Mouse (Mus musculus) bone marrow macrophage, adult 2 months (primary cell): ENCODE data around the gene Rsbn1l. TPM values are rescaled to one million over a fixed set of nuclear protein-coding genes. Genes with fewer than 3 reads are reported as not detected.

Source experiments
- H3K27ac ChIP-seq: 2 replicates; pipeline ENCODE4 v1.5.1; 2012; ENCODE audit warnings: low read depth, low read length; ENCODE audit not compliant: insufficient read depth
- H3K4me1 ChIP-seq: 2 replicates; pipeline ENCODE4 v1.6.1; 2012; ENCODE audit warnings: low read length; ENCODE audit not compliant: control insufficient read depth, insufficient read depth
- H3K4me3 ChIP-seq: 2 replicates; pipeline ENCODE4 v1.5.1; 2012; ENCODE audit warnings: mild to moderate bottlenecking, low read length, moderate library complexity; ENCODE audit not compliant: insufficient read depth
- CTCF ChIP-seq: IDR thresholded peaks from 2 replicates; pipeline ENCODE4 v1.5.1; 2012; ENCODE audit warnings: low read depth, mild to moderate bottlenecking, low read length, moderate library complexity
- POLR2A ChIP-seq: IDR thresholded peaks from 2 replicates; pipeline ENCODE4 v1.6.1; 2012; ENCODE audit warnings: mild to moderate bottlenecking, low read depth, low read length, borderline replicate concordance
- polyA plus RNA-seq: library from polyadenylated mRNA; stranded (reverse); fragments of >200 nt; gene quantifications from 2 replicates; pipeline ENCODE4 v1.2.4, GENCODE M21; 2012; ENCODE audit not compliant: missing spikeins, insufficient read depth, insufficient read length

Gene Rsbn1l
- polyA plus RNA-seq, 1 experiment: 34.7 TPM

GRCm38 (mm10) chr5:20855066-20855465 lies 101.1 kb downstream of the Rsbn1l start:
- Histone ChIP-seq H3K4me1 (peaks cover 5% of the 10 kb centered on the region), H3K27ac (no peak overlapping the region), H3K4me3 (no peak overlapping the region)
- TF ChIP-seq CTCF (no peak), POLR2A (no peak)

DNA sequence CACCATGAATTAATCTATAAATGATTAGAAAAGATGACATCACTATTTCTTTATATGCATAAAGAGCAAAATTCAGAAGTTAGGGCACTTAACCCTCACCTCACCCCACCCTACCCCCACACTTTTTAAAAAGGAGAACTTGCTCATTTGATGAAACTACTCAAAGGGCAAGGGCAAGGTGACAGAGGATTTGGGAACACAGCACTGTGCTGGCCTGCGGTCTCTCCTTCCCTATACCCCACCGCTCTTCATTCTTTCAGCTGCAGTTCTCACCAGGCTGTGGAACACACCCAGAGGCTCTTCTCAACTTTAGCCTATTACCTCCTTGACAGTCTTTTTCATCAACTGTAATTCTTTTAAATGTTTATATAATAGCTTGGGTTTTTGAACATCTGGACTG lies 109.2 kb downstream of the Rsbn1l start:
- H3K4me1 ChIP-seq: peaks cover 7% of the 10 kb centered on the region
- no peak overlapping the region for H3K4me3 ChIP-seq
- H3K27ac ChIP-seq: no peak overlapping the region
- TF ChIP-seq CTCF (no peak), POLR2A (no peak)

DNA sequence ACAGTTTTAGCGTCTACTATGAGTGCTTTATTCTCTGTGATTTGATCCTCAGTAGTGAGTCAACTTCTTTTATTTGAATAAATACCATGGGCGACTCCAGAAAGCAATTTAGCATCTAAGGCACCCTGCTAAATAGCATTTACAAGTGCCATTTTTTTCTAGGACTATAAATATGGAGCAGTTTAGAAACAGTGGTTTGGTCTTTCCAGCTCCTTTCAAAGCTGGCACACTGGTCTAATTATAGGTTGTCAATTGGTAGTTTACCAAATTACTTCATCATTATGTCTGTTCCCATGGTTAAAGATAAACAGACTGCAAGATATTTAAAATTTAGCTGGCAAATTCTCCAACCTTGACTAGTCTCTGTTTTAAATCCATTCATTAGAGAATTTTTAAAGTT lies 112.4 kb downstream of the Rsbn1l start:
- H3K27ac ChIP-seq: no peak overlapping the region
- H3K4me3 ChIP-seq: no peak overlapping the region
- H3K4me1 ChIP-seq: peaks cover 6% of the 10 kb centered on the region; the same call in 1 of the 2 replicates
- no peak for TF ChIP-seq POLR2A
- TF ChIP-seq CTCF: no peak

- no peak overlapping the region for H3K4me3 ChIP-seq
- H3K4me1 ChIP-seq: peaks cover 6% of the 10 kb centered on the region; the same call in 1 of the 2 replicates
- TF ChIP-seq POLR2A (no peak), CTCF (no peak)
- H3K27ac ChIP-seq: no peak overlapping the region
Measured at GRCm38 (mm10) chr5:20843405-20843804, 112.8 kb downstream of the Rsbn1l start.

Other genes starting within 250 kb of the Rsbn1l start
- 10.7 and 14.1 TPM in 2 replicates for gene Phtf2, start 74.3 kb downstream of the Rsbn1l start, polyA plus RNA-seq
- gene Tmem60, start 74.2 kb downstream of the Rsbn1l start, polyA plus RNA-seq: 30.9 and 31.8 TPM in 2 replicates
- gene Ptpn12, start 99.5 kb upstream of the Rsbn1l start, polyA plus RNA-seq: 86.0 and 92.2 TPM in 2 replicates
- gene Gsap, start 229.9 kb upstream of the Rsbn1l start, polyA plus RNA-seq: 34.2 and 35.0 TPM in 2 replicates